Comparison of ENCODE assay signal across 22 mouse cellular contexts in genomic region chr17:48379050-48379449, GRCm38 (mm10).
"Had no signal": no experiment of that assay in that cellular context is flagged by ENCODE, and none has a peak within 500 bp of the region (broad histone marks: within the 10 kb centered on the region; RNA-seq: fewer than 3 reads in every experiment).

No protein-coding gene starts in this region.

- ATAC-seq: liver, postnatal 0 days; lung, postnatal 0 days; midbrain, embryonic 13.5 days; midbrain, embryonic 15.5 days had no signal

- DNase-seq: liver, postnatal 0 days; lung, adult 2 months; lung, postnatal 14 days; lung, postnatal 36 days; retina, postnatal 1 day; right cerebral cortex, adult 18-20 months; right cerebral cortex, postnatal 14 days; thymus, adult 2 months; thymus, postnatal 25 days; thymus, postnatal 4 days had no signal

- H3K4me3 ChIP-seq: liver, embryonic 15.5 days; lung, embryonic 15.5 days; megakaryocyte, embryonic 14.5 days; midbrain, embryonic 13.5 days; midbrain, embryonic 15.5 days; myocyte; neural tube, embryonic 13.5 days; neural tube, embryonic 15.5 days; stomach, embryonic 15.5 days had no signal

- H3K27ac ChIP-seq: liver, embryonic 15.5 days; lung, embryonic 15.5 days; macrophage; midbrain, embryonic 13.5 days; midbrain, embryonic 15.5 days; neural tube, embryonic 13.5 days; neural tube, embryonic 15.5 days; stomach, embryonic 15.5 days; stomach, postnatal 0 days had no signal
